Mouse (Mus musculus): Measurements from ENCODE around the gene Prss8. TPM values are rescaled to one million over a fixed set of nuclear protein-coding genes. Genes with fewer than 3 reads are reported as not detected.

Prss8 gene
- polyA plus RNA-seq, 1 experiment from 2014 or later: 3.3 TPM

- DNase-seq (ENCODE audit: low spot score): no peak
These were observed 1.3 kb downstream of the Prss8 start for GRCm38 (mm10) chr7:127928596-127928995.

DNA sequence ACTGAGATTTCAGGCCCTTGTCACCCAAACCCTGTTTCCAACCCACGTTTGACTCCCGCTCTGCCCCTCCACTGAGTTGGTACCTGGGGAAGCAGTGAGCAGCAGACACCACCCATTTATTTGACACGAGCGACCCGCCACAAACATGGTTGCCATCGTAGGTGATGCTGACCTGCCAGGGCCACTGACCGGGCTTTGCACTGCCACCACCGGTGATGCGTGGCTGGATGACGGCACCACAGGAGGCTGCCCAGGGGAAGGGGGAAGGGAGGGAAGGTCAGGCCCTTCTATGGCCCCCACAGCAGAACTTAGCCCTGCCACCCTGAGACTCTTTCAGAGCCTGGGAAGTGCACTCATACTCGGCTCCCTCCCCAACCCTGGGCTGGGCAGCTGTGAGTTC is 2.2 kb downstream of the Prss8 start:
- DNase-seq (ENCODE audit: low spot score): no peak

DNA sequence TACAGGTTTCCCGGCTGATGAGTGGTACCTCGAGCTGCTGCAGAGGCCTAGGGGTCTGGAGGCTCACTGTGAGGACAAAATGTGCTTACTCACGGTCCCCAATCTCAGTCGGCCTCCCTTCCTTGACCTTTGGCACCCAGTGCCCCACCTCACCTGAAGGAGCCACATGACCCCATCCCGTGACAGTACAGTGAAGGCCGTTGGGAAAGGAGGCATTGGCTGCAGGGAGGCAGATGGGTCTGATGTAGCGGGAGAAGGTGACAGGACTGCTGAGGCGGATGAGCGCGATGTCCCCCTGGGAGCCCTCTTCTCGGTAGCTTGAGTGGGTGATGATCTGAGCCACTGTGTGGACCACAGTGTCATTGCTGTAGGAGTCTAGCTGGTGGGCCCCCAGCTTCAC is 3.1 kb downstream of the Prss8 start:
- DNase-seq (ENCODE audit: low spot score): no peak

DNA sequence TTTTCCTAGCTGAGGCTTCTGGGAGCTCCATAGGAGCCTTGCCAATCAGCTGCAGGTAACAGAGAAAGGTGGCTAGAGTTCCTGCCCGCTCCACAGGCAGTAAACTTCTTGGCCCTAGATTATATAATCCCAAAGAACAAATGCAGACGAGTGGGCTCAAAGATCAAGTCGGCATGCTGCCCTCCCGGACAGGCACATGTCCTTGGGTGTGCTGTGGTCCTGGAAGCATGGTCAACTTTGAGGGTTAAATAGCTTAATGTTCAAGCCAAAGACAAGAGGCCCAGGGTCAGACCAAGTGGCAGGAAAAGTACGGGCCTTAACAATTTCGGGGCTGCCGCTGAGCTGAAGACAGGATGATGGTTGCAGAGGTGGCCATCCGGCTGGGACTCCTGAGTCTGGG is 3.8 kb downstream of the Prss8 start:
- DNase-seq (ENCODE audit: low spot score): no peak

DNA sequence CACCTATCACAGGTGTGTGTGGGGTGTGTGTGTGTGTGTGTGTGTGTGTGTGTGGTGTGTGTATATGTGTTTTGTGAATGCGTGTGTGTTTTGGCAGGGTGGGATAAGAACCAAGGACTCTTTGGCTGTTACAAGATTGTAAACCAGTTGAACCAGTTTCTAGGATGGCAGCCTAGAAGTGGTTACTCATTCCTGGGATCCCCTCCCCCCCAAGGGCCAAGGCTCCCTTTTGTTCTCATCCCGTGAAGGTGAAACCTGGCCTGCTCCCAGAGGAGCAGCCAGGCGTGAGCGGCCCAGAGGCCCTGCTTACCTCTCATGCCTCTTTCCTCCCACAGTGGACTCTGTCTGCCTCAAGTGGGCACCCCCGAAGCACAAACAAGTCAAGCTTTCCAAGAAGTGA is 4.7 kb downstream of the Prss8 start:
- DNase-seq (ENCODE audit: low spot score): no peak

DNA sequence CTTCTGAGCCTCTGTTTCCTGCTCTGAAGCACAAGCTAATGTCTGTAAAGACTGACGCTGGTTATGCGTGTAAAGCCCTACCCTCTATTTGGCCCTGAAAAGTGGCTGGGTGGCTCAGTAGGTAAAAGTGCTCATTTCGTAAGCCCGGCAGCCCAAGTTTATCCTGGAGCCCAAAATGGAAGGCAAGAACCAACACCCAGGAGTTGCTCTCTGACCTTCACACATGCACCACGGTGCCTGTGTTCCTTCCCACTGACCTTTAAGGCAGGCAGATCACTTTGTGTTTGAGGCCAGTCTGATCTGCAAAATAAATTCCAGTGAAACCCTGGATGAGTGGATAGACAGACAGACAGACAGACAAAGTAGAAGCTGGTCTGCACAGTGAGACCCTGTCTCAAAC is 6.2 kb downstream of the Prss8 start:
- no peak for DNase-seq (ENCODE audit: low spot score)

- no peak for DNase-seq (ENCODE audit: low spot score)
These were observed 7.2 kb downstream of the Prss8 start for GRCm38 (mm10) chr7:127922451-127923275.

- DNase-seq (ENCODE audit: low spot score): no peak
These were observed 8.4 kb downstream of the Prss8 start for GRCm38 (mm10) chr7:127921516-127921915.

GRCm38 (mm10) chr7:127919290-127919689 is 10.6 kb downstream of the Prss8 start:
- DNase-seq (ENCODE audit: low spot score): no peak

GRCm38 (mm10) chr7:127918203-127918602 is 11.7 kb downstream of the Prss8 start:
- DNase-seq (ENCODE audit: low spot score): peak; percentile 67

- no peak for DNase-seq (ENCODE audit: low spot score)
These were observed 14.6 kb downstream of the Prss8 start for GRCm38 (mm10) chr7:127915293-127915692.

DNA sequence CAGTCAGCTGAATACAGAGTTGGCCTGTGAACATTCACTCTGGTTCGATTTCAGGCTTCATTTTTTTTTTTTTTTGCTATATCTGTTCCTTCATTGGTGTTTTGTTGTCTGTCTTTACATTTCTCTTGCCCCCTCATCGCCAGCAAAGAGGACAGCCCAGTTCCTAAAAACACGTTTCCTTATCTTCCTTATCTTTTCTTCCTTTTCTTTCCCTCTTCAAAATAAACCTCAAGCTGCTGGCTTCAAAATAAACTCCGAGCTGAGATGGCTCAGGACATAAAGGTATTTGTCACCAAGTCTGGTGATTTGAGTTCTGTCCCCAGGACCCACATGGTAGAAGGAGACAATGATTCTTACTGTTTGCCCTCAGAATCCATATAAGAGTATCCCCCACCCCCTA is 17.0 kb downstream of the Prss8 start:
- DNase-seq (ENCODE audit: low spot score): no peak

DNA sequence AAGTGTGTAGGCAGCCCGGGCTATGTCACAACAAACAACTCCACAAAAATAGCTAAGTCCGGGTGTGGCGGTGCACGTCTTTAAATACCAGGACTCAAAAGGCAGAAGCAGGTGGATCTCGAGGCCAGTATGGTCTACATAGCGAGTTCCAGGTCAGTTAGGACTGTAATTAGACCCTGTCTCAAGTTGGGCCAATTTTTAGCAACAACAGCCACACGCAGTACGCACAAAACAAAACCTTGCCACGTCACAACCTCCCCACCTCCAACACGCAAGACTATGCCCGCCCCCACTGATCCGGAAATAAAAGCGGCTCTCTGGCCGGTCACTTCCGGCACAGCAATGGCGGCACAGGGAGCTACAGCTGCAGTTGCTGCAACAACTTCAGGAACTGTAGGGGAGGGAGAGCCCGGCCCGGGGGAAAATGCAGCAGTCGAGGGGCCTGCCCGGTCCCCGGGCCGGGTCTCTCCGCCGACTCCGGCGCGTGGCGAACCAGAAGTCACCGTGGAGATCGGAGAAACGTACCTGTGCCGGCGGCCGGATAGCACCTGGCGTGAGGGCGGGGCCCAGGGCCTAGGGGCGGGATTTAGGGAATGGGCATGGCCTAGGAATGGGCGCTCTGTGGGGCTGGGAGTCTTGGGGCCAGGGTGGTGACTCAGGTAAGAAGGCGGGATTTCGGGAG is 17.6 kb downstream of the Prss8 start, which contains the start of gene Kat8:
Gene Kat8, plus strand, starts transcription at position 327 of the 682 bp plus-strand sequence.
- DNase-seq (ENCODE audit: low spot score): peak; percentile 91

- no peak for DNase-seq (ENCODE audit: low spot score)
These were observed 21.2 kb downstream of the Prss8 start for GRCm38 (mm10) chr7:127908656-127909055.

GRCm38 (mm10) chr7:127907939-127908338 is 22.0 kb downstream of the Prss8 start:
- no peak for DNase-seq (ENCODE audit: low spot score)

DNA sequence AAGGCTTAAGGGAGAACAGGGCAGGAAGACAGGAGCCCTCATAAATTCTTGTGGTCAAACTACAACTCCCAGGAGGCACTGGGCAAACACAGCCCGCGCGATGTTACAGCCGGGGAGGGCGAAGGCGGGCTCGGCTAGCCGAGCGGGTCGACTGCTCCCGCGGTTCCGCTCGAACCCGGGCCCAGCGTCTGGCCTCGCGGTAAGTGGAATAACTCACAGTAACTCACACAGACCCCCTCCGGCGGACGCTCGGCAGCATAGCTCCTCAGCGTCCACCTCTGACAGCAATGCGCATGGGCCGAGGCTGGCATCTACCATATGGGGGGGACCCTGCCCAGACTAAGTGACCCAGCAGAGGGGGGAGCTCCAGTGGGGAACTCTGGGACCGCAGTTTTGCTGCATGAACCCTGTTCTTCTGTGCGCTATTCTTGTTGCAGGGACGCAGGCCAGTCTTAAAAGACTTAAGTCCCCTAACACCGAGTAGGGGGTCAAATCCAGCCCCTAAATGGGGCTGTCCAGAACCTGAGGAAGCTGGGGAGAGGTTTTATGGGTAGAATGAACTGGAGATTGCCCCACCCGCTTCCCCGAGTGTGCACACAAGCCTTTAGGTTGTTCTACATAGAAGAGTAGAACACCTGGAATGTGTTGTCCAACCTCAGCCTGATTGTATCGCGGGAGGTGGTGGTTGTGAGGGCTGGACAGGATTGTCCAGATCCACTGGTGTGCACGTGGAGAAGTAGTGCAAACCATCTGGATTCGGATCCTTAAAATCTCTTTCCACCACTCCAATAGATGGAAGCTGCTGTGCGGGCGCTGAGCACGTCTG is 25.7 kb downstream of the Prss8 start, which contains the start of gene Bckdk:
Gene Bckdk, plus strand, starts transcription at position 112 of the 826 bp plus-strand sequence.
- DNase-seq (ENCODE audit: low spot score): peak; percentile 74

- DNase-seq (ENCODE audit: low spot score): no peak
These were observed 28.1 kb downstream of the Prss8 start for GRCm38 (mm10) chr7:127901772-127902171.

DNA sequence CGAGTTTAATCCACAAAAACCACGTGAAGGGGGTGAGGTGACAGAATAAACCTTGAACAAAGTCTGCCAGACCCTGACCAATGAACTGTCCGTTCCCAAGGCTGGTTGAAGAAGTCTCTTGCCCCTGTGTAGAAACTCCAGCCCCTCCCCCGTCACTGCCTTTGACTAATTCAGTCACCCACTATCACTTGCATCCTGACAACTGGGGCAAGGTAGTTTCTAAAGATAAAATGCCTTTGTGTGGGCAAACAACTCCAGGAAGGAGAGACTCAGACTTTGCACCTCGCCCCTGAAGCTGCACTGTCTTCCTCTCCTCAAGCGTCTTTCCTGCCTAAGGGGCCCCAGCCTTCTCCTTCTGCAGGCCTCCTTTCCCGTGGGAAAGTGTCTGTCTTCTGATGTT is 29.9 kb downstream of the Prss8 start:
- DNase-seq (ENCODE audit: low spot score): peak; percentile 46

DNA sequence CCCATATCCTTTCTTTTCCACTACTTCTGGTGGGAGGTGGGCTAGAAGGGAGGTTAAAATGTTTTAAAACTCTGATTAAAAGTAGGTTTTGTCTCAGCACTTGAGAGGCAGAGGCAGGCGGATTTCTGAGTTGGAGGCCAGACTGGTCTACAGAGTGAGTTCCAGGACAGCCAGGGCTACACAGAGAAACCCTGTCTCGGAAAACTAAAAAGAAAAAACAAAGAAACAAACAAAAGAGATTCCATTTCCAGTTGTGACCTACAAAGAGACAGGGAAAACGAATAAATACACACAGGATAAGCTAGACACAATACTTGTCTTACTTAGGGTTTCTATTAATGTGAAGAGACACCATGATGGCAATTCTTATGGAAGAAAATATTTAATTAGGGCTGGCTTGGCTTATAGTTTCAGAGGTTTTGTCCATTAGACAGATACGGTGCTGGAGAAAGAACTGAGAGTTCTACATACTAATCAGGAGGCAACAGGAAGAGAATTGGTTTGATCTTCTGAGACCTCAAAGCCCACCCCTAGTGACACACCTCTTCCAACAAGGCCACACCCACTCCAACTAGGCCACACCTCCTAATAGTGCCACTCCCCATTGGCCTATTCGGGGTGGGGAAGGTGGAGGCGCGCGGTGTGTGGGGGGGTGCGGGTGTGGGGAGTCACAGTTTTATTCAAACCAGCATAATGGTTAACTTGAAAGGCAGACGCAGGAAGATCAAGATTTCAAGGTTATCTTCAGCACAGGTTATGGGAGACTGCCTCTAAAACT is 31.5 kb downstream of the Prss8 start:
- peak; percentile 57 for DNase-seq (ENCODE audit: low spot score)

- DNase-seq (ENCODE audit: low spot score): no peak
These were observed 32.4 kb downstream of the Prss8 start for GRCm38 (mm10) chr7:127897542-127897941.

DNA sequence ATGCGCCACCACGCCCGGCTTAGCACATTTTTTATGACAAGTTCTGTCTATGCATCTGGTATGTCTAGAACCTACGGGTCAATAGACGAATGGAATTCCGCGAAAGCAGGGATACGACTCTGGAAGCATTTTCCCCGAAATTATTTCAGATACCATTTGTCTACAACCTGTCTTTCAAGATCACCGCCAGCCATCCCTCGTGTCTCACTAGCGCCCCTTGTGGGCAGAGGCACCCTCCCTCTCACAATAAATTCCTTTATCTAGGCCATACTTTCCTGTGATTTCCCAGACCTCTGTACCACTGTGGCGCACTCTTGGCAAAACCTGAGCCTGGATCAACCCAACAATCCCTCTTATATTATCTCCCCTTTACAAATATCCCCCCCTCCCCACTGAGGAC is 33.5 kb downstream of the Prss8 start:
- peak; percentile 57 for DNase-seq (ENCODE audit: low spot score)

Measured in thymus, postnatal 0 days (tissue).